Mouse (Mus musculus): ENCODE data around the gene Eif2b3. TPM values are rescaled to one million over a fixed set of nuclear protein-coding genes. Genes with fewer than 3 reads are reported as not detected.

Eif2b3 gene
- polyA plus RNA-seq, 1 experiment from 2014 or later = 41.0 TPM

DNA sequence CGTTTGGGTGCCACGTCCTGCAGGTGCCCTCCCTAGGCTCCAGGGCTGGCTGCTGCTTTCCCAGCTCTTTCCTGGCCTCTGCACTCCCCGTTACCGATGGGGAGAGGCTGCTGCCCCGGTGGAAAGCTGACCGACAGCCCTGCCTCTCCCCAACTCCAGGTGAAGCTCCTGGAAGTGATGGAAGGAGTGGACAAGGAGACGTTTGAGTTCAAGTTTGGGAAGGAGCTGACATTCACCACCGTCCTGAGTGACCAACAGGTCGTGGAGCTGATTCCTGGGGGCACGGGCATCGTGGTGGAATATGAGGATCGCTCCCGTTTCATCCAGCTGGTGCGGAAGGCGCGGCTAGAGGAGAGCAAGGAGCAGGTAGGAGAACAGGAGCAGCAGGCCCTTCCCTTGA lies 17.2 kb upstream of the Eif2b3 start:
- no peak overlapping the region for H3K9ac ChIP-seq (ENCODE audit: low read depth, low read length)
- DNase-seq (ENCODE audit: low spot score) (no peak), ATAC-seq (replicated peaks; ENCODE audit: low FRiP score, low read depth) (no peak)
- no peak overlapping the region for H3K4me2 ChIP-seq (ENCODE audit: low read length)
- 90% methylated on average over 16 of the region's 16 CpGs for WGBS
- no peak for TF ChIP-seq CTCF (IDR thresholded peaks at IDR 0.05; ENCODE audit: low read depth)
- peaks cover 16% of the 10 kb centered on the region; the same call in 1 of the 2 replicates for H3K36me3 ChIP-seq (ENCODE audit: insufficient read depth, low read length)
- H3K27me3 ChIP-seq (ENCODE audit: insufficient read depth, low read length) = no peaks in the 10 kb centered on the region
- no peaks in the 10 kb centered on the region for H3K4me1 ChIP-seq (replicated peaks; ENCODE audit: insufficient read depth, low read length)
- no peaks in the 10 kb centered on the region for H3K9me3 ChIP-seq (replicated peaks; ENCODE audit: low read length)
- H3K27ac ChIP-seq = no peak overlapping the region
- H3K4me3 ChIP-seq (replicated peaks; ENCODE audit: low read depth, low read length) = no peak overlapping the region

DNA sequence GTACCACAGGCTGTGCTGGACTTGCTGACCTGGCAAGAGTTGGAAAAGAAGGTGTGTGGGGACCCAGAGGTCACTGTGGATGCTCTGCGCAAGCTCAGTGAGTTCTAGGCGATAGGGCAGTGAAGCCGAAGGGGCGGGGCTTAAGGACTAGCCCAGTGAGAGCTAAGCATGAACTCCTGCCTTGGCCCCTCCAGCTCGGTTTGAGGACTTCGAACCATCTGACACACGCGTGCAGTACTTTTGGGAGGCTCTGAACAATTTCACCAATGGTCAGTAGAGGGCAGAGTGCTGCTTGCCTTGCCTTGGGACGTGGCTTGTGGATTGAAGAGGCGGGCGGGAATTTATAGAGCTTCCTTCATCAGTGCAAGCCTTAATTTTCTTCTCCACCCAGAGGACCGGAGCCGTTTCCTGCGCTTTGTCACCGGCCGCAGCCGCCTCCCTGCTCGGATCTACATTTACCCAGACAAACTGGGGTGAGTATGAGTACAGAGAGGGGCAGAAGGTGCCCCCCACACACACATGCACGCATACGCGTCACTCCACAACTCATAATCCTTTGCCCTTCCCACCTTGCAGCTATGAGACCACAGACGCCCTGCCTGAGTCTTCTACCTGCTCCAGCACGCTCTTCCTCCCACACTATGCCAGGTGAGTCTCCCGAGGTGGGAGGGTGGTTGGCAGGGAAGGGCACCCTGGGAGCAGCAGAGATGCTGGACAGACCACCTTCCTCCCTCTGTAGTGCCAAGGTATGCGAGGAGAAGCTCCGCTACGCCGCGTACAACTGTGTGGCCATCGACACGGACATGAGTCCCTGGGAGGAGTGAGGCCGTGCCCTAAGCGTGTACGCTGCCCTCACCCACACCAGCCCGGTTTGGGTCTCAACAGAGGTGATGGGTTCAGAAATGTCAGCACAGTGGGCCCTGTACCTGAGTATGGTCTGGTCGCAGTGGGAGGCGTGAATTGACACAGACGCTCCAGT lies 16.4 kb upstream of the Eif2b3 start:
- no peak overlapping the region for H3K9ac ChIP-seq (ENCODE audit: low read depth, low read length)
- H3K36me3 ChIP-seq (ENCODE audit: insufficient read depth, low read length) = peaks cover 16% of the 10 kb centered on the region; the same call in 1 of the 2 replicates
- 54% methylated on average over 38 of the region's 38 CpGs for WGBS
- peak; percentile 87 for TF ChIP-seq CTCF (IDR thresholded peaks at IDR 0.05; ENCODE audit: low read depth)
- no peak overlapping the region for H3K27ac ChIP-seq
- no peak overlapping the region for H3K4me2 ChIP-seq (ENCODE audit: low read length)
- H3K4me1 ChIP-seq (replicated peaks; ENCODE audit: insufficient read depth, low read length) = no peaks in the 10 kb centered on the region
- H3K27me3 ChIP-seq (ENCODE audit: insufficient read depth, low read length) = no peaks in the 10 kb centered on the region
- peak; percentile 86 for ATAC-seq (replicated peaks; ENCODE audit: low FRiP score, low read depth)
- peak; percentile 86 for DNase-seq (ENCODE audit: low spot score)
- H3K4me3 ChIP-seq (replicated peaks; ENCODE audit: low read depth, low read length) = no peak overlapping the region
- H3K9me3 ChIP-seq (replicated peaks; ENCODE audit: low read length) = no peaks in the 10 kb centered on the region

DNA sequence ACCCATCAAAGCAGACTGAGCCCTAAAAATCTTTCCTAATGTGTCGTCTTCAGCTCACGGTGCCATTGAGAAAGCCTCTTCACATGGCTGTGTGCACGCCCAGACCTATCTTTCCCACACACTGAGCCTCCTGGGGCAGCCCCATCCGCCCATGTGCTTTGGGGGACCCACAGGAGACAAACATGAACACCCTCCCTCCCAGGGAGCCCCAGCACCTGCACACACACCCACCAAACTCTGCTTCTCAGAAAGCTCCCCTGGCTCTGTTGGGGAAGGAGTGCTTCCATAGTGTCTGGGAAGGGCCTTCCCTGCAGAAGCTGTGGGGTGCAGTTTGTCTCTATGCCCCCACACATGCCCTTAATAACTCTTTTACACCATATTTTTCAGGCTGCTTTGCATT lies 14.6 kb upstream of the Eif2b3 start:
- WGBS = 87% methylated on average over 4 of the region's 4 CpGs
- H3K9ac ChIP-seq (ENCODE audit: low read depth, low read length) = no peak overlapping the region
- TF ChIP-seq CTCF (IDR thresholded peaks at IDR 0.05; ENCODE audit: low read depth) = no peak
- no peak overlapping the region for H3K4me3 ChIP-seq (replicated peaks; ENCODE audit: low read depth, low read length)
- DNase-seq (ENCODE audit: low spot score) (no peak), ATAC-seq (replicated peaks; ENCODE audit: low FRiP score, low read depth) (no peak)
- no peaks in the 10 kb centered on the region for H3K4me1 ChIP-seq (replicated peaks; ENCODE audit: insufficient read depth, low read length)
- H3K36me3 ChIP-seq (ENCODE audit: insufficient read depth, low read length) = peaks cover 7% of the 10 kb centered on the region; the same call in 1 of the 2 replicates
- no peak overlapping the region for H3K27ac ChIP-seq
- no peaks in the 10 kb centered on the region for H3K27me3 ChIP-seq (ENCODE audit: insufficient read depth, low read length)
- no peak overlapping the region for H3K4me2 ChIP-seq (ENCODE audit: low read length)
- no peaks in the 10 kb centered on the region for H3K9me3 ChIP-seq (replicated peaks; ENCODE audit: low read length)

DNA sequence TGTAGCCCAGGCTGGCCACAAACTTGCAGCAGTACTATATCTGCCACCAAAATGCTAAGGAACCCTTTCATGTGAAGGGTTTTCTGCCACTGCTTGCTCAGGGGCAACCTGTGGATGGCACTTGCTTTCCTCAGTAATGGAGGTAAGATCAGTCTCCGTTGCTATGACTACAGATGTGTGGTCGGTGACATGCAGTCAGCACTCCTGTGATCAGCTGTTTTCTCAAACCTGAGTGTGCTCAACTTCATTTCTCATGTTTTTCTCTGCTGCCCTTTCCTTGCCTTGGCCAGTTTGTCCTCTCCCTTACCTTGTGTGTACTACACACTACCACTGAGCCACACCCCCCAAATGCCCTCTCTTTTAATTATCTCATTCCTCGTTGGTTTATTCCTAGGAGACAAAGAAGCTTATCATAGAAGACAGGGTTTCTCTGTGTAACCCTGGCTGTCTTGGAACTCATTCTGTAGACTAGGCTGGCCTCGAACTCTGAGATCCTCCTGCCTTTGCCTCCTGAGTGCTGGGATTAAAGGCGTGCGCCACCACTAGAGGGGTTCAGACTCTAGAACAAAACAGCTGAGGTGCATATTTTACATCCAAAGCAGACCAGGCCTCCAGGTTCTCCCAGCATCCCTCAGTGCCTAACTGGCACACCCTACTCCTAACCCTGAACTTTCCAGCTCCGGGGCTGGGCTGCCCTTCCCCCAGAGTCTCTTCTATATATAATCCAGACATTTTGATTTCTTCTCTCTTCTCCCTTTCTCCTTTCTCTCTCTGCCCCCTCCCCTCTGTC lies 13.4 kb upstream of the Eif2b3 start:
- DNase-seq (ENCODE audit: low spot score) (no peak), ATAC-seq (replicated peaks; ENCODE audit: low FRiP score, low read depth) (no peak)
- H3K36me3 ChIP-seq (ENCODE audit: insufficient read depth, low read length) = 0 out of 2 replicates have a peak, but pooled peaks cover 4% of the 10 kb centered on the region
- 75% methylated on average over 7 of the region's 7 CpGs for WGBS
- H3K4me2 ChIP-seq (ENCODE audit: low read length) = no peak overlapping the region
- H3K27me3 ChIP-seq (ENCODE audit: insufficient read depth, low read length) = no peaks in the 10 kb centered on the region
- no peak for TF ChIP-seq CTCF (IDR thresholded peaks at IDR 0.05; ENCODE audit: low read depth)
- no peak overlapping the region for H3K4me3 ChIP-seq (replicated peaks; ENCODE audit: low read depth, low read length)
- no peak overlapping the region for H3K27ac ChIP-seq
- no peak overlapping the region for H3K9ac ChIP-seq (ENCODE audit: low read depth, low read length)
- no peaks in the 10 kb centered on the region for H3K4me1 ChIP-seq (replicated peaks; ENCODE audit: insufficient read depth, low read length)
- H3K9me3 ChIP-seq (replicated peaks; ENCODE audit: low read length) = no peaks in the 10 kb centered on the region

DNA sequence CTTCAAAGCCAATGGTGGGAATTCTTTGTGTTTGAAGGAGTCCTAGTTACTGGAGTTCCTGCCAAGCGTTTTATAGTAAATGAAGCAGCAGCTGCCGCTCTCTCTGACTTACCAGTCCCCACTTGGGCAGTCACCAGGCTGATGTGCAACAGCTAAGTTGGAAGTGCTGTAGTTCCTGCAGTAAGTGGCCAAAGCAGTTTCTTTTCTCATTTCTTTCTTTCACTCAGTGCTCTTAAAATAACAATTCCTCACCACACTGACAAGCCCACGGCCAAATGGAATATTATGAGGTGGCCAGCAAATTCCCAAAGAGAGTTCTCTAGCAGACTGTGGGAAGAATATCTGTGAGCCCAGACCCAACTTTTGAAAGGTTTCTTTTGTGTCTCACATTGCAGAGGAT lies 12.1 kb upstream of the Eif2b3 start:
- Histone ChIP-seq H3K36me3 (ENCODE audit: insufficient read depth, low read length) (0 out of 2 replicates have a peak, but pooled peaks cover 4% of the 10 kb centered on the region), H3K4me1 (replicated peaks; ENCODE audit: insufficient read depth, low read length) (no peaks in the 10 kb centered on the region), H3K9me3 (replicated peaks; ENCODE audit: low read length) (no peaks in the 10 kb centered on the region), H3K4me3 (replicated peaks; ENCODE audit: low read depth, low read length) (no peak overlapping the region), H3K27ac (no peak overlapping the region), H3K4me2 (ENCODE audit: low read length) (no peak overlapping the region), H3K9ac (ENCODE audit: low read depth, low read length) (no peak overlapping the region), H3K27me3 (ENCODE audit: insufficient read depth, low read length) (no peaks in the 10 kb centered on the region)
- 65% methylated on average over 3 of the region's 3 CpGs for WGBS
- TF ChIP-seq CTCF (IDR thresholded peaks at IDR 0.05; ENCODE audit: low read depth) = no peak
- ATAC-seq (replicated peaks; ENCODE audit: low FRiP score, low read depth) = no peak
- no peak for DNase-seq (ENCODE audit: low spot score)

DNA sequence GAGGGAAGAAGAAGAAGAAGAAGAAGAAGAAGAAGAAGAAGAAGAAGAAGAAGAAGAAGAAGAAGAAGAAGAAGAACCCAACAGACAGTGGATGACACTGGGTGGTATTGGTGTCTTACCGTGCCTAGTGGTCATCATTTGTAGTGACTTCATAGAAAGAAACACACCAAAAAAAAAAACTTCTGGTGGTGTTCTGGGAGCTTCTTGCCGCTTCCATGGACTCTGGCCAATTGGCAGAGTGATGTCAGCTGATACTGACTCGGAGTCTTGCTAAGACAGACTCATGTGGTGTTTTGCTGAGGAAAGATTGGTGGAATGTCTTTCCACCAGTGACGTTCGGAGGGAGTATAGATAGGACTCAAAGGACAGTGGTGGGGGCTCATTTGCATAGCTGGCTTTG lies 9.0 kb upstream of the Eif2b3 start:
- H3K4me1 ChIP-seq (replicated peaks; ENCODE audit: insufficient read depth, low read length) = no peaks in the 10 kb centered on the region
- no peak for TF ChIP-seq CTCF (IDR thresholded peaks at IDR 0.05; ENCODE audit: low read depth)
- DNase-seq (ENCODE audit: low spot score) (no peak), ATAC-seq (replicated peaks; ENCODE audit: low FRiP score, low read depth) (no peak)
- no peak overlapping the region for H3K4me3 ChIP-seq (replicated peaks; ENCODE audit: low read depth, low read length)
- H3K9ac ChIP-seq (ENCODE audit: low read depth, low read length) = no peak overlapping the region
- H3K27me3 ChIP-seq (ENCODE audit: insufficient read depth, low read length) = no peaks in the 10 kb centered on the region
- H3K4me2 ChIP-seq (ENCODE audit: low read length) = no peak overlapping the region
- H3K36me3 ChIP-seq (ENCODE audit: insufficient read depth, low read length) = no peaks in the 10 kb centered on the region
- H3K27ac ChIP-seq = no peak overlapping the region
- no peaks in the 10 kb centered on the region for H3K9me3 ChIP-seq (replicated peaks; ENCODE audit: low read length)
- 82% methylated on average over 5 of the region's 5 CpGs for WGBS
